Mouse (Mus musculus) embryonic fibroblast, embryonic 13.5 days (primary cell): Measurements from ENCODE around the gene Tpi1. TPM values are rescaled to one million over a fixed set of nuclear protein-coding genes. Genes with fewer than 3 reads are reported as not detected.
"Not testable (repeated sequence)": the region's sequence is repeated elsewhere in the genome, so short reads cannot be mapped to it uniquely, and the experiment has no call there.

ENCODE experiments used
- H3K27ac ChIP-seq: 2 replicates; pipeline ENCODE4 v1.5.1; 2012; ENCODE audit warnings: low read length, control low read depth, inconsistent platforms; ENCODE audit not compliant: insufficient read depth
- H3K4me1 ChIP-seq: 2 replicates; pipeline ENCODE4 v1.6.1; 2011; ENCODE audit warnings: low read length; ENCODE audit not compliant: control insufficient read depth, insufficient read depth
- H3K4me3 ChIP-seq: 2 replicates; pipeline ENCODE4 v1.5.1; 2011; ENCODE audit warnings: mild to moderate bottlenecking, control low read depth, low read length; ENCODE audit not compliant: insufficient read depth
- CTCF ChIP-seq: IDR thresholded peaks from 2 replicates; pipeline ENCODE4 v1.5.1; 2011; ENCODE audit warnings: mild to moderate bottlenecking, control low read depth, low read length, moderate library complexity, borderline replicate concordance; ENCODE audit not compliant: insufficient read depth
- POLR2A ChIP-seq: IDR thresholded peaks from 2 replicates; pipeline ENCODE4 v1.6.1; 2011; ENCODE audit warnings: low read depth, mild to moderate bottlenecking, control low read depth, low read length, moderate library complexity
- polyA plus RNA-seq: library from polyadenylated mRNA; stranded (reverse); fragments of >200 nt; gene quantifications from 2 replicates; pipeline ENCODE4 v1.2.4, GENCODE M21; 2011; ENCODE audit warnings: low read depth; ENCODE audit not compliant: missing spikeins, insufficient read length

Gene Tpi1
- polyA plus RNA-seq, 1 experiment = 372 TPM

DNA sequence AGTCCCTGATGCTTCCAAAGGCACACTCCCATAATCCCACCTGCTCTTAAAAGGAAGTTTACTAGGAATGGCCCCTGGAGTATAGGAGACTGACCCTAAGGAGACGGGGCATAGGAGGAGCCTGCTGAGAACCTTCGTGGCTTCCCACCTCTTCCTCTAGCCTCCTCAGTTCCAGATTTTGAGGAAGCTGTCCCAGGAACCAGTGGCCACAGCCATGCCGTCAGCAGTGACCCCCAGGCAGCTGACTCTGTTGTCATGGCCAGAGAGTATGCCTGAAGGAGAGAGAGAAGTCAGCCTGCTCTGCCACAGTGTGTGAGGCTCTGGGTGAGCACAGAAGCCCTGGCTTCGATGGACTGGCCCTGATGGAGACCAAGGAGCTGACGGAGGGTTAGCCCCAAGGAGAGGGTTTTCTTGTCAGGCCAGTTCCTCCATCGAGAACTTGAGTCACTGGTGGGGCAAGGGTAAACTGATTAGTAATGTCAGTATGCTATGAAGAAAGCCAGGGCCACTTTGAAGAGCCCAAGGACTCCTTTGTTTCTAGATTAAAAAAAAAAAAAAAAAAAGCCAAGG, 20.5 kb upstream of the Tpi1 start:
- Histone ChIP-seq H3K4me3 (no peak overlapping the region), H3K4me1 (no peaks in the 10 kb centered on the region), H3K27ac (no peak overlapping the region)
- no peak for TF ChIP-seq POLR2A
- no peak for TF ChIP-seq CTCF

DNA sequence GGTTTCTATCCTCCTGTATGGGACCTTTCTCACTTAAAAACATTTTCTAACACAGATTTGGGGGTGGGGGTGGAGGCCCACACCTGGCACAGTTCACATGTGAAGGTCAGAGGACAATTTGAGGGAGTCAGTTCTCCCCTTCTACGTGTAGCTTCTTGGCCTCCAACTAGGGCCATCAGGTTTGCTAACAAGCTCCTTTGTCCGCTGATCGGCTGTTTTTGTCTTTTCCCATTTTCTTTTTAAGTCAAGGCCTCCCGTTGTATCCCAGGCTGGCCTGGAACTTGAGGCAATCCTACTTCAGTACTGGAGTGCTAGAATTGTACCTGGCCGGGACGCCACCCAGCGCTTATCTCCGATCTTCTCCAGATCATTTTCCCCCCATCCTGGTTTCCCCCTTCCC, 17.6 kb upstream of the Tpi1 start:
- no peaks in the 10 kb centered on the region for H3K4me1 ChIP-seq
- H3K4me3 ChIP-seq = no peak overlapping the region
- H3K27ac ChIP-seq = no peak overlapping the region
- TF ChIP-seq POLR2A = no peak
- no peak for TF ChIP-seq CTCF

DNA sequence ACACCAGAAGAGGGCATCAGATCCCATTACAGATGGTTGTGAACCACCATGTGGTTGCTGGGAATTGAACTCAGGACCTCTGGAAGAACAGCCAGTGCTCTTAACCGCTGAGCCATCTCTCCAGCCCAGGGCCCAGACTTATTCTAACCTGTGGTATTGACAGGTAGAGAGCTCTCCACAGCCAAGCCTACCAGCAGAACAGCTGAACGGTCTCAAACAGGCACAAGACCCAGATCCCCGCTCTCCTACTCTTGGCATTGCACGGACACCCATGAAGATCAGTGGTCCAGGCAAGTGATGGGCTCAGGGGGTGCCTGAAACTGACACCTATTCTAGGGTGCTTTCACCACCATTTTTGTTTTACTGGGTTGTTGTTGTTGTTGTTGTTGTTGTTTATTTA, 17.1 kb upstream of the Tpi1 start:
- H3K4me3 ChIP-seq, H3K27ac ChIP-seq, H3K4me1 ChIP-seq: not testable (repeated sequence)

DNA sequence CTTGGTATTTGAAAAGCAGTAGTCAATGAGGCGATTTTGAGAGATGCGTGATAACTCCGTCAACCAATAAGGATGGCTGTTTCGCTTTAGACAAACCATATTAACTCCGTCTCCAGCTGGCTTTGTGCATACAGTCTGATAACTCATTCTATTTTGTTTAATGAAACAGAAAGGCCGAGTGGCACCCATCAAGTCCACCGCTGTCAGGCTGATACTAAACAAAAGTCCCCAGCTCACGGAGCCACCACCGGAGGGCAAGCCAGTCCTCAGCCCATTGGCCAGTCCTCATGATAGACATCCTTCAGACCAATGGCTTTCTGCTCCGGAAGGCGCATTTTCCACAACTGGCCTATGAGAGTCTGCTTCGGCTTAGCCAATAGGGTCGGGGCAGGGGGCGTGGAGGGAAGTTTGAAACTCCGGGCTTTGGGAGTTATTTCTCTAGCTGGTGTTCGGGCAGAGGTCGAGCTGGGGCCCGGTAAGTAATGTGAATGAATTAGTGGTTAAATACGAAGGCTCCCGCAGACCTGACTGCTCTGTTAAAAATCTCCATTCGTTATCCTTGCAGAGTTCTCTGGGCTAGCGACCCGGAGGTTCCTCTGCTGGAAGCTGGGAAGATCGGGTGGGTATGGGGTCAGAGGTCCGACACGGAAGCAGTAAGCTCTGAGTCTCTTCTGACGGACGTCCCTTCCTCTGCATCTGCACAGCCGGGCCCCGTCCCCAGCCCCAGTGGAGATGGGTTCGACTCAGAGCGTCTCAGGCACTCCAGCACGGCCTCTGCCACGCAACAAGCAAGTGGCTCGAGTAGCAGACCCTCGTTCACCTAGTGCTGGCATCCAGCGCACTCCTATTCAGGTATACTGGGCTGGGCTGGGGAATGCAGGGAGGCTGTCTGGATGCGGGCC, 16.0 kb upstream of the Tpi1 start:
- peak; percentile 77 for TF ChIP-seq POLR2A
- no peak for TF ChIP-seq CTCF
- H3K4me3 ChIP-seq = peak overlapping the region; percentile 71
- H3K4me1 ChIP-seq = no peaks in the 10 kb centered on the region
- peak overlapping the region; percentile 85 for H3K27ac ChIP-seq

DNA sequence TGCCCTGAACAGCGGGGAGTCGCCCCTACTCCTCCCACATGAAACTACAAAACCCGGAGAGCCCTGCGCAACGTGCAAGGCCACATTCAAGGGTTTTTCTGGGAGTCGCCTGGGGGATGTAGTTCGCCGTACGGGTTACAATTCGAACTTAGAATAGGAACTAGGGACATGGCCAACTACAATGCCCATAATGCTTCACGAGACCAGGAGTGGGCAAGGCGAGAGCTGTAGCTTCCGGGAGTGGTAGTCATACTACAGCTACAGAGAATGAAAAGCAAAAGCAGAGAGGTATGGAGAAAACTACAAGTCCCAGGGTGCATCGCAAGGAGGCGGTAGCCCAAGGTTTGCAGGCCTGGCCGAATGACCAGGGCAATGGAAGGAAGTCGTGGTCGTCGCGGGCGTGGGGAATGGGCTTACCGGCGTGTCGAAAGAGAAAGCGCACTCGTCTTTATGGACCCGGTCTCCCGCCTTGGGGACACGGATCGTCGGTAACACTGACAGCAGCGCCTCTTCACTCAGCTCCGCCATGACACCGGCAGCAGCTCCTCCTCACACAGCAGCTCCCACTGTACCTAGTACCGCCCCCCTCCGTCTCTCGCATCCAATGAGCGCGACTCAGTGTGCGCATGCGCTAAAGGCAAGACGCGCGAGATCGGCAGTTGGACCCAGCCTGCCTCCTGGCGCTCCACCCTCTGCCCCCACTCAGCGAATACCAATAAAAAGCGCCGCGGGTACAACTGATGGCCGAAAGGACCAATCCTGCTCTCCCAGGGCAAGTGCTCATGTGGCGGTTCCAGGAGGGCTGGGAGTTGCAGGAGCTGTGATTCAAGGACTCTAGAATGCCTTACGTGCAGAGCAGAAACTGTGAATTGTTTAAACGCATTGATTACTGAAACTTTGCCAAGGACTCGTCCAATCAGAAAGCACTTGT, 15.0 kb upstream of the Tpi1 start, which contains the start of the genes Usp5 and Cdca3:
Usp5 (minus strand) TSS at position 617 of the 931 bp plus-strand sequence.
Cdca3 (plus strand) TSS at position 680 of the 931 bp plus-strand sequence.
- H3K4me3 ChIP-seq = peak within 1 kb of the TSS; percentile 71
- no peaks in the 10 kb centered on the region for H3K4me1 ChIP-seq
- H3K27ac ChIP-seq = peak within 1 kb of the TSS; percentile 85
- TF ChIP-seq CTCF (no peak), POLR2A (no peak; the same call in none of the 2 replicates)

DNA sequence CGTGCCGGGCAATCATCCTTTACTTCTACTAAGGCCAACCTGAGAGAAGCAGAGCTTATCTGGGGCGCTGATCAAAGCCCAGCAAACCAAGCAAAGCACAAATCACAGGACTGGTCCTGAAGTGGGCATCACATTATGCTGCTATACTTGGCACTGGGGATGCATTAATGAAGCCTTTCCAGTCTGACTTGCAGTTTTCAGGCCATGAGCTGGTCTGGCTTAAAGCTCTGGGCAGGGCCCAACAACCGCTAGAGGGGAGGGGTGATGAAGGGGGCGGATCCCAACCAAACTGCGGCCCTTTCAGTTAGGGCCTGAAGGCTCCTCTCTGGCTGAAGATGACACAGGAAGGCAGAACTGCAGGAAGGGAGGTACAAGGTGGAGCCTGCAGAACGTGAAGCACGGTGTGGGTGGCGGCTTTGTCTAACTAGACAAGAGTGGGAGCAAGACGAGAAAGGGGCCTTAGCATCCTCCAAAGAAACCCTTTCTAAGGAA, 14.1 kb upstream of the Tpi1 start:
- Histone ChIP-seq H3K4me3 (peak overlapping the region; percentile 70), H3K4me1 (no peaks in the 10 kb centered on the region), H3K27ac (peak overlapping the region; percentile 55)
- TF ChIP-seq CTCF (no peak), POLR2A (peak; percentile 86)

DNA sequence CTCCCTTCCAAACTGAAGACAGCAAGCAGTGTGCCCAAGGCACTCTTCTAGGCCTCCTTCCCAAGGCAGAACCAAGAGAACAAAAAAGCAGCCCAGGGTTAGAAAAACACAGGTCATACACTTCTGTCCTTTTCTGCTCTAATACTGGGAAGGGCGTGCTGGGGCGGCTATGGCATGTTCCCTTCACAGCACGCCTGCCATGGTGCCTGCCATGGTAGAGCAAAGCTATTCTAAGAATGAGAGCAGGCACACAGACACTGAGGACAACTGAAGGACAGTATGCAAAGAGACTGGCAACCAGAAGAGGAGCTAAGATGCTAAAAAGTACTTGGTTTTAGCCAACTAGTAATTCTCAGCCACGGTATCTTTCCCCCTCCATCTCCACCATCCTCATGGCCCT, 8.0 kb upstream of the Tpi1 start:
- Histone ChIP-seq H3K27ac (no peak overlapping the region), H3K4me1 (no peaks in the 10 kb centered on the region), H3K4me3 (no peak overlapping the region)
- TF ChIP-seq POLR2A (no peak), CTCF (no peak)

DNA sequence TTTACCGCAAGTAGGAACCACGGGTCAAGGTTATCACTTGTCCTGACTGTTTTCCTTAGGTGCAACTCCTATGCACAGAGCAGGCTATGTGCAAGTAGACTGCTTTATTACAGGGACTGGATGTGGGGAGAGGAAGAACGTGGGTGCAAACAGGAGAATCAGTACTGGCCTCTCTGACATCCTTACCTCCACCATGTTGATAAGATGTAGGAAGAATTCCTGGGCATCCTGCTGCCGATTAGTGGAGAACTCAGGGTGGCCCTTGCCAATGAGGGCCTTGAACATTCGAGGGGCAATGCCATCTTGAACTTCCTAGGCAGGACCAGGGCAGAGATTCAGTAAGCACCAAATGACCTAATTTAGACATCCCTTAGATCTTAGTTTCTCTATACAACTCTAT, 6.8 kb upstream of the Tpi1 start:
- H3K27ac ChIP-seq = no peak overlapping the region
- TF ChIP-seq POLR2A = no peak
- no peak for TF ChIP-seq CTCF
- H3K4me1 ChIP-seq = no peaks in the 10 kb centered on the region
- H3K4me3 ChIP-seq = no peak overlapping the region

DNA sequence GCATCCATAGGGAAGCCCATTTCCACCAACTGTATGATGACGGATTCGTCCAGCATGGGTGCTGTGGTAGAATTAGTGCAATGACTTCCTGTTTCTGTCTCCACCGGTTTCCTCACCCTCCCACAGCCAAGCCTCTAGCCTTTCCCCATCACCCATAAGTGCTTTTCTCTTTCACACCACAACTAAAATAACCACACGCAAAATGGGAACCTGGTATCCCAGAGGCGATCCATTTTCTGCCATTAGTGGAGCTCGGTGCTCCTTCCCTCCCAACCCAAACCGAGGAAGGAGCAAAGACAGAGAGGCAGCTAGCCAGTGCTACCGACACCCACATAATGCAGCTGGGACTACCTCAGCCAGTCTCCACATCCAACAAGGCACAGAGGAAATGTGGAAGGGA, 3.9 kb upstream of the Tpi1 start:
- TF ChIP-seq CTCF (no peak), POLR2A (no peak)
- Histone ChIP-seq H3K27ac (no peak overlapping the region), H3K4me1 (no peaks in the 10 kb centered on the region), H3K4me3 (no peak overlapping the region)

DNA sequence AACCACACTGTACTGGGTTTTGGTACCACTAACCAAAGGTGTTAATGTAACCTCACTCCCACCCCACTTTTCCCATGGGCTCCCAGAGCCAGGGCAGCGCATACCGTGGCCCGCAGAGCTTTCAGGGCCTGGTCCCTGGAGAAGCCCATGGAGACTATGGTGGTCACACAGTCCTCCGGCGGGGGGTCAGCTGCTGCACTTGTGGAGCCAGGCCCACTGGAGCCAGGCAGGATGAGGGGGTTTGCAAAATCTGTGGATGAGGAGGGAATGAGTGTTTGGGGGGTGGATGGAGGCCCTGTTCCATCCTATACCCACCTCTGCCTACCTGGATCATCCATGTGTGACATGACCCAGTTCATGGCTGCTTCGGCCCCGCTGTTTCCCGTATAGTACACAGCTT, 3.5 kb upstream of the Tpi1 start:
- Histone ChIP-seq H3K4me3 (no peak overlapping the region), H3K27ac (no peak overlapping the region), H3K4me1 (no peaks in the 10 kb centered on the region)
- TF ChIP-seq POLR2A (no peak), CTCF (no peak)
